Mouse (Mus musculus): ENCODE measurements around the gene 1500009C09Rik.
"Not testable (repeated sequence)": the region's sequence is repeated elsewhere in the genome, so short reads cannot be mapped to it uniquely, and the experiment has no call there.

The 1500009C09Rik gene

DNA sequence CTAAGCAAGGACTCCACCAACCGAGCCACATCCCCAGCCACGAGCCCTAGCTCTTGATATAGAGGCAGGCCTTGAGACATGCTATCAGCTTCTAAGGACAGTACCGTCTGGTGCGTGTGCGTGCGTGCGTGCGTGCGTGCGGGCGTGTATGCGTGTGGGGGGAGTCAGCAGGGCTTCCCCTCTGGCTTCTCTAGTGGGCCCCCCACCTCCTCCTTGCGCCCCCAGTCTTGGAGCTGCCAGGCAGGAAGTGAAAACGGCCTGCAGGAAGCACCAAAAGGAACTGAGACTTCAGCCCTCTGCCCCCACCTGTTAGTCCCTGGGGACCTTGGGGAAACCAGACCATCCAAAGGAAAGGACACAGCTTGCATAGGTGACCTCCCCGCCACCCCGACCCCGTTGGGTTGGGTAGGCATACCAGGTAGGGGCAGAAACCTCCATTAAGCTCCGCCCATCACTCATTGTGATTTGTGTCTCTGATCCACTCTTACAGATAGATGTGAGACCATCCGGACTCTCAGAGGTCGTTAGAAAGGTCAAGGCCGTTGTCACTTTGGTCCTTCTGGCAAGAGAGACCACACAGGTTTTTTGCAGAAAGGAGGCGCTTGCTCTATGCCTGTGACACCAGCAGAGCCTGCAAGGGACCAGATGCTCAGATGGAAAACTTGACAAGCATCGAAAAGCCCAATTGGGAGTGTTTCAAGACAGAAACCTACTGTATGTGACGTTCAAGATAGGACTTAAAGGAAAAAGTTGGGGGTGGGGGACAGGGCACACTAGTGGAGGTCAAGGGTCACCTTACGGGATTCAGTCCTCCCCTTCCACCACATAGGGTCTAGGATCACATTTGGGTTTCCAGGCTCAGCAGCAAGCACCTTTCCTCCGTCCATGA lies 33.2 kb upstream of the 1500009C09Rik start:
- no peak for DNase-seq (ENCODE audit: low spot score)

DNA sequence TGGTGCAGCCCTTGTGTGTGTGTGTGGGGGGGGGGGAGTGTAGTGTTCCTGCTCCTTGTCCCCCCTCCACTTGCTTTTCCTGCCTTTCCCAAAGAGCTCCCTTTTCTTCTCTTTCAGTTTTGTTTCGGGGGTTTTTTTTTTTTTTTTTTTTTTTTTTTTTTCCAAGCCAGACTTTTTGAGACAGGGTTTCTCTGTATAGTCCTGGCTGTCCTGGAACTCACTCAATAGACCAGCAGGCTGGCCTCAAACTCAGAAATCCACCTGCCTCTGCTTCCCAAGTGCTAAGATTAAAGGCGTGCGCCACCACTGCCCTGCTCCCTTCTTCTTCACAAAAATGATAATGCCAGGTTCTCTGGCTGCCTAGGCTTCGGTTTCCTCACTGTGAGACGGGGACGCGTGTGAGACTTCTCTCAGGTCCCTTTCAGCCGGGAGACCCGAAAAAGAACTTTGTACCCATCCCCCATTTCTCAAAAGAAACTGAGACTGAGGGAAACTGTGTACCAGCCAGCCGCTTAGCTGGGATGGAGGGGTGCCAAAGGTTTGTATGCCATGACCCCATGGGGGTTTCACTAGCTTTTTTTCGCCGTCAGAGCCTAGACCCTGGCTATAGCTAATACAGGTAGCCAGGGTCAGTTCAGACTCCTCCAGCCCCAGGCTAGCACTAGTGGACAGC lies 32.1 kb upstream of the 1500009C09Rik start:
- DNase-seq (ENCODE audit: low spot score), result no peak

DNA sequence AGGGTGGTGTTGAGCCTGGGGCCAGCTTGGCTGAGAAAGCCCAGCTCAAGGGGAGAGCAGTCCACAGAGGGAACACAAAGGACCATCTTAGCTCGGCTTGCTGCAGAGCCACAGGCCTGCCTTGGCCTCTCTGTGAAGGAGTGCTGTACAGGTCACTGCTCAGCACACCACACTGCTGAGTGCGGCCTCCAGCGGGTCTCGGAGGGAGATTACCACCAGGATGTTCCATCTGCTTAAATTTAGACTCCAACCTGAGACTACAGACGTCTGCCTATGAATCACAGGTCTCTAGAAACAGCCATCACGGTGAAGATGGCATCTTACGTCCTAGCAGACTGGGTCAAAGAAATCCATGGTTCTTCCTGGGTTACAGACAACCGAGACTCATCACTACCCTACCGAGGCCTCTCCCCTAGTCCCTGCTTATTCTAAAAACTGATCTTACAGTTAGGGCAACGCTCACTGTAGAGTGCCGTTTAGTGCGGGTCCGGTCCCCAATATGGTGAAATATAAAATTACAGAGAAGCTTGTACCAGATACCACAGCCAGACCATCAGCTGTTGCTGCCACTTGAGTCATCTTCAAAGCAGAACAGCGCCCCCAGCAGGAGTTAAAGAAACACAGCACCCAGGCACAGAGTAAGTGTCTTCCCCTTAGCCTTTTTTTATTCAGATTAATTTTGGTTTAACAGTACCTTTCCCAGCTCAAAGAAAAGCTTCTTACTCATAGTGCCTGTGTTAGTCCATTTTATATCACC lies 30.9 kb upstream of the 1500009C09Rik start:
- no peak for DNase-seq (ENCODE audit: low spot score)

DNA sequence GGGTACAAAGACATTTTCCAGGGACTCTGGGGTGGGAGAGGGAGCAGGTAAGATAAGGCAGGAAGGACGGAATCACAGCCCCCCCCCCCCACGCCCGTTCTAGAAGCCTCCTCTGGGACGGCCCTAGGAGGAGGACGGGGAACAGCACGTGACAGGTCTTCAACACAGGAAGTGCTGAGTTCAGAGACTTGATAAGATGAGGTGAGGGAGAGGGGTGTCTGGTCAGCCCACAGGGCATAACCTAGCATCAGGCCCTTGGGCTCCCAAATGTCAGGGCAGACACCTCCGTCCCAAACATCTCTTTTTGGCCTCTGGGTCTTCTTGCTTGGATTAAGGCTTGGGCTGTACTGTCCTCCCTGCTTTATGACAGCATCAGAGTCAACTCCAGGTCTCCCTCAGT lies 28.9 kb upstream of the 1500009C09Rik start:
- no peak for DNase-seq (ENCODE audit: low spot score)

DNA sequence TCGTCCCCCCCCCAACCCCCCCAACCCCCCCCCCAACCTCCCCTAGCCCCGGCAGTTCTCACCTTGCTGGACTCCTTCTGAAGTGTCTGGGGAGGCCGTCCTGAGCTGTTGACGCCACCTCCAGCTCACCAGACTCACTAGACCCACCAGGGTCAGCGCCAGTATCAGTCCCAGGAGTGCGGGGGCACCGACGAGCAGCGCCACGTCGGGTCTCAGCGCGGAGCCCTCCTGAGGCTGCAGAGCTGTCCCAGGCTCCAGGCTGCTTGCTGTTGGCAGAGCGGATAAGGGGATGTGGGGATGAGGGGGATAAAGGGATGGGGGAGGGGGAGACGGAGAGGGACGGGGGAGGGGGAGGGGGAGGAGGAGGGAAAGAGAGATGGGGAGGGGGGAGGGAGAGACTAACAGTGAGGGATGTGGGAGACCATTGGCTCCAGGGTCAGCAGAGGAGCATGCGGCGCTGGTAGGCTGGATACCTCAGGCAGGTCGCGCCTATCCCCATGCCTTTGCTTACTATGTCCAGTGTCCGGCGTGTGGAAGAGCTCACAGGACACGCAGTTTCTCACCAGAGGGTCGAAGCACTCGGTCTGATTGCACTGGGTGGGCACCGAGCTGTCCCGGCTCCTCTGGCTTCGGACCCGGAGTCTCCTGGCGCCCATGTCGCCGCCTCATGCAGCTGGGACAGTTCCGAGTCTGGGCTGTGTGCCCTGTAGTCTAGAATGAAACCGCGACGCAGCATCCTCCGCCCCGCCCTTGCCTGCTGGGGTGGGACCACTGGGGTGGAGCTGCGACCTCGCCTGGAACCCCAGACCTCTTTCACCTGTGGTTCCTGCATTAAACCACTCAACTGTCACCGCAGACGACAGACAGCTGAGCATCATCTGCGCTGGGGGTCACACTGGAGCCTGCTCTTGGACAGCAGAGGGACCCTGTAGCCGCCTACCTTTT lies 28.3 kb upstream of the 1500009C09Rik start, which contains the start of gene Tnfrsf13c:
Gene Tnfrsf13c, minus strand, starts transcription at position 713 of the 945 bp plus-strand sequence.
- no peak for DNase-seq (ENCODE audit: low spot score)

DNA sequence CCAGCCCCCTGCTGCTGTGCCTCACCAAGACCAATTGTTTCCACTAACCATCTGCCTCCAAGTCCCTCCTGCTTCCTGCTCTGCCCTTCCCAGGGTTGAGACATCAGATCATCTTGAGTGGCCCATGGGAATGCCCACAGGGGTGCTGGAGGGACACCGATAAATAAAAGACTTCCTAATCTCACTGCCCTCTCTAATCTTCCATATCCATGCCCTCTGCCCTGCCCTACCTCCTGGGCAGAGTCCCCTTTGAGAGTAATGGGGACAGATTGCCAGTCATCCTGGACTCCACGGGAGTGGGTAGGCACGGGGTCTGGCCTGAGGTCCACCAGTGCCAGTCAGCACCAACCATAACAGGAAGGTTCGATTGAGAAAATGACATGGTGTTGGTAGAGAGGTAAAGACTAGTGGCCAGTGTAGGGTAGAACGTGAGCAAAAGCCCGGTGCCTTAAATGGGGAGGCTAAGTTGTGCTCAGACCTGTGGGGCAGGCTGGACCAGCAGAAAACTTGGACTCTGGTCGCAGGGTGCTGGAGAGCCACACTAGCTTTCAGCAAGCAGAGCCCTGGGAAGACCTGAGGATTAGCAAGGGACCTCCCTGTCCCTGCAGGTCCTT lies 27.5 kb upstream of the 1500009C09Rik start:
- DNase-seq (ENCODE audit: low spot score), result no peak

DNA sequence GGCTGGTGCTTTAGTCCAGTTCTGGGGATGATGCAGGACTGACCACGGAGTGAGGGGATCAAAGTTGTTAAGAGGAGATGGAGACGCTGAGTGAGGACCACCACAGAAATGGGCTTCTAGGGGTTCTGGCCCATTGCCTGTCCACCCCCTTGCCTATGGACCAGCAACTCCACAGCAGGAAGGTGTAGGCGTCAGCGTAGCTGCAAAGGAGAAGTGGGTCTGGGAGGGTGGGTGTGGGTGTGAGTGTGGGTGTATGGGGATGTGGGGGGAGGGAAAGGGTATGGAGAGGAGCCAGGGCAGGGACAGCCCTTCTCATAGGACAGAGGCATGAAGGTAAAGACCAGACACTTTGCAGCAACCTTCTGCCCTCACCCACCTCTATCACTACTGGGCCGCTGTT lies 26.4 kb upstream of the 1500009C09Rik start:
- DNase-seq (ENCODE audit: low spot score), result no peak

DNA sequence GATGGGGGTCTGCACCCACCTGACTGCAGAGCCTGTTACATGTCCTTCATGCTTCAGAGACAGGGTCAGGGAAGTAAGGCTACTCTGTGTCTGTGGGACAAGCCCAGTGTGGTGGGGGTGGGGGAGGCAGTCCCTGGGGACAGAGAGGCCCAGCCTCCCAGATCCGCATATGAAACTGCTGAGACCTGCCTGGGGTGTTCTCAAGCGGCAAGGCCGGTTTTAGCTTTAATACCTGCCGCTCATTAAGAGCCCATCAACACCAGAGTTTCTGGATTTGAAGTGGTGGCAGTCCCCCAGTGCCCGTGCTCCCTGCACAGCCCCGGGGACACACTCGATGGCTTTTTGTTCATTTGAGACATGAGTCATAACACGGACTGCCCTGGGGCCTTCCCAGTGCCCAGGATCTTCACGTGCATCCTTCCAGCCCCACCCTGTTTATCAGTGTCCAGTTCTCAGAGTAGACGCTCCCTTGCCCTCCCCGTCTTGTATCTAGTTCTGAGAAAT lies 22.6 kb upstream of the 1500009C09Rik start:
- no peak for DNase-seq (ENCODE audit: low spot score)

DNA sequence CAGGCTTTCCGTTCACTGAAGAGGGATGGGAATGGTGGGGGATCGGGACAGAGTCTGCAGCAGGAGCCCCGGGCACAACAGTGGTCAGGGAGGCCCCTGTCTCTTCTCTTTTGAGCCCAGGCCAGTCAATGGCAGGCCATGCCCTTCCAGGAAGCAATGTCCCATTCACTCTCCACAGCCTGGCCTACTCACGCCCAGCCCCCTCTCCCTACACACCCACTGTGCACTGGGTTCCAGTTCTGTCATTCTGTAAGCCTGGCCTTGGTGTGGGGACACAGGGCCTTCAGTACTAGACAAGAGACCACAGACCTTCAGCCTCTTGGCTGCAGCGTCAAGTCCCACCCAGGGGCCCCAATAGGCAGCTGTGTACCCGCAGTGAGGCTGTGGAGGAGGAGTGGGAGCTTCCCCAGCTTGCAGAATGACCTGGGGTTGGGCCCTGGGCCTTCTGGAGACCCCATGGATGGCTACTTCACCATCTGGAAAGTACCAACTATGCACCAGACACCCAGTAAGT lies 22.0 kb upstream of the 1500009C09Rik start:
- no peak for DNase-seq (ENCODE audit: low spot score)

DNA sequence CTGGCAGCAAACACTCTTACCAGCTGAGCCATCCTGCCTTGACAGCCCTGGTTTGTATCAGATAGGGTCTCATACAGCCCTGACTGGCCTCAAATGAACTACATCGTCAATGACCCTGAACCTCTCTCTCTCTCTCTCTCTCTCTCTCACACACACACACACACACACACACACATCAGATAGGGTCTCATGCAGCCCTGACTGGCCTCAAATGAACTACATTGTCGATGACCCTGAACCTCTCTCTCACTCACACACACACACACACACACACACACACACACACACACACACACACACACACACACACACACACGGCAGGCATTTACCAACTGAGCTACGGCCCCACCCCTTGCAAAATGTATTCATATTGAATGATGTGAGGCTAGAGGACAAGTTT lies 21.1 kb upstream of the 1500009C09Rik start:
- DNase-seq (ENCODE audit: low spot score), result no peak

DNA sequence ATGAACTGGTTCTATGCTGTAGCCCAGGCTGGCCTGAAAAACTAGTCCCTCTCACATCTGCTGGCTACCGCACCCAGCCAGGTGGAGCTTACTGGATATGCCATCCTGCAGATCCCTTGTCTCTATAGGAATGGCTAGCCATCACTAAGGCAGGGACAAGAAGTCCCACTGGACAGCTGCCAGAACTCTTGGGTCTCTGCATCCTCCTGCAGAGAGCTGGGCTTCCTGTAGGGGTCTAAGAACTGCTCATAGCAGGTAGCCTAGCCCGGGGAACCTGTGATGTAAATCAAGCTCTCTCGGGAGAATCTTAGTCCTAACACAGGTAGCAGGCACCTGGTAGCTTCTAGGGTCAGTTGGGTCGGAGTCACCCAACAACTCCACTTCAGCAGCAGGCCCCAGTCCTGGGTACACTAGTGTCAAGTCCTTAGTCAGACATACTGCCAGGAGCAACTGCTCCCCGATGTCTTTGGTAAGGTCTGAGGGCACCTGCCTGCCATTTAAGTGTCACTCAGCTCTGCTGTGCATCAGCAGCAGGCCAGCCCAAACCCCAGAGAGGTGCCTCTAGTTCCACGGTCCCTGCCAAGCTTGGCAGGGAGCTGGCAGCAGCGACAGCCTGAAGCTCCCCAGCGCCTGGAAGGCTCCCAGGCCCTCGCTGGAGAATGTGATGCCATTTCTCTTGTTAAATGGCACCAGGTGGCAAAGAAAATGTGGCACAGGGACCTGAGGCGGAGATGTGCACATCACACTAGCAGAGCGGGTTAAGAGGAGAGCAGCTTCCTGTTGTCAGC lies 20.4 kb upstream of the 1500009C09Rik start:
- no peak for DNase-seq (ENCODE audit: low spot score)

DNA sequence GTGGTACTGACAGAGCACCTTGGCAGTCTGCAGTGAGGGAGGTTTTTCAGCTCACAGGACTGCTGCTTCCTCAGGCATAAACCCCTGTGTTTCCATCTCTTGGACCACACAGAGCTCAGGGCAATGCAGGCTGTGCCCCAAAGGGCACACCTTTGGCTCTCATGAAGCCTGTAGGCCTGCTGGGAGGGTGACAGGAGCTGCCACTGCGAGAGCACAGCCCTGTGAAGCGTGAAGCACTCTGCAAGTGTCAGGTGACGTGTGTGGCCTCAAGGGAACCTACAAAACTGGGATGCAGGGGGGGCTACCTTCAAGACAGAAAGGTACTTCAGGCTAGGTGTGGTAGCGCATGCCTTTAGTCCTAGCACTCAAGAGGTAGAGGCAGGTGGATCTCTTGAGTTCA lies 19.5 kb upstream of the 1500009C09Rik start:
- DNase-seq (ENCODE audit: low spot score), result no peak

DNA sequence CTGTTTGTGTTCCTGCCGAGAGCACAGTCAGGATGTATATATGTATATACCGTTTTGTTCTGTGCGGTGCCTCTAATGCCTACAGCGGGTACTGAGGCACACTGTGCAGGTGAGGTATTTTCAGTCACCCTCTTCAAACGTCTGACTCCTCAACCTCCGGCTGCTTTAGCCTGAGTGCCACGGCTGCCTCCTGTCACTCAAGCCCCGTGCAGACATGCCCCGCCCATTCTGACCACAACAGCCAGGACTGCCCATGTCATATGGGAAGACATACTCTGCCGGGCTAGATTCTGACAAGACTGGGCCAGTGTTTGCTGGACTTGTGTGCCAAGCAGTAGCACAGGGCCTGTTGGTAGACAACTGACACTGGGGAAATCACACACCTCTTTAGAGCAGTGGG lies 16.5 kb upstream of the 1500009C09Rik start:
- DNase-seq (ENCODE audit: low spot score), result no peak

DNA sequence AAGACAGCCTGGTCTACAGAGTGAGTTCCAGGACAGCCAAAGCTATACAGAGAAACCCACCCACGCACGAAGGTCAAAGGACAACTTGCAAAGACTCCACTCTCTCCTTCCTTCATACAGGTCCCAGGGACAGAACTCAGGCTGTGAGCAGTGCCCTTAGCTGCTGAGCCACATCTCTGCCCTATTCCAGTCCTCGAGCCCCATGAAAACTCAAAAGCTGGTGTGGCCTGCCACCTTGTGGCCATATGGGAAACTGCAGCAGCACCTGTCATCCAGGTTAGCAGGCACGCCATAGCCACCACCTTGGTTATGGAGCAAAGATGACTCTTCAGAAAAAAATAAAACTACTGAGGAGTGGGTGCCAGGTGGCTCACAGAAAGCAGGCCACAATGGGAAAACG lies 15.6 kb upstream of the 1500009C09Rik start:
- peak; percentile 81 for DNase-seq (ENCODE audit: low spot score)

DNA sequence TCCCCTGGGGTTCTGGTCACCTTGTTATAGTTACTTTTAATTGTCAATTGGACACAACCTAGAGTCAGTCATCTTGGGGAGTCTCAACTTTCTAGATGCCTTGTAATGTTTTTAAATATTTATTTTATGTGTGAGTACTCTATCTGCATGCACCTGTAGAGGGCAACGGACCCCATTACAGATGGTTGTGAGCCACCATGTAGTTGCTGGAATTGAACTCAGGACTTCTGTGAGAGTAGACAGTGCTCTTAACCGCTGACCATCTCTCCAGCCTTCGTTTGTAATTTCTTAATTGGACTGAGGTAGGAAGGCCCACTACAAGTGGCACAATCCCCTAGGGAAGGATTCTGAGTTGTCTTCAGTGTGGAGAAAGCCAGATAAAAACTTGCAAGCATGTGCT lies 8.9 kb upstream of the 1500009C09Rik start:
- DNase-seq (ENCODE audit: low spot score), result no peak

DNA sequence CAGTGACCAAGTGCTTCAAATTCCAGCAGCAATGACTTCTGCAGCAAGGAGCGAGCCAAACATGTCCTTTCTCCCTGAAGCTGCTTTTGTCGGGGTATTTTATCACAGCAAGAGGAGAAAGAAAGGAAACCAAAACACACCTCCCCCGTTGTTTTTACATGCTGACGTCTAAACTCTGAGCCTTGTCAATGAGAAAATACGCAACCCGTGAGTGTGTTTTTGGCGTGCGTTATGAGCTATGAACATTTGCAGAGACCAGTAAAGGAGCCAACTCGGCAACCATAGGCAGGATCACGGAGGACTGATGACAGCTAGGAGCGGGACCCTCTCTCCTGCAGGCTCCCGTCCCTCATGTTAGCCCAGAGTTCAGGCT lies 8.5 kb upstream of the 1500009C09Rik start:
- no peak for DNase-seq (ENCODE audit: low spot score)

DNA sequence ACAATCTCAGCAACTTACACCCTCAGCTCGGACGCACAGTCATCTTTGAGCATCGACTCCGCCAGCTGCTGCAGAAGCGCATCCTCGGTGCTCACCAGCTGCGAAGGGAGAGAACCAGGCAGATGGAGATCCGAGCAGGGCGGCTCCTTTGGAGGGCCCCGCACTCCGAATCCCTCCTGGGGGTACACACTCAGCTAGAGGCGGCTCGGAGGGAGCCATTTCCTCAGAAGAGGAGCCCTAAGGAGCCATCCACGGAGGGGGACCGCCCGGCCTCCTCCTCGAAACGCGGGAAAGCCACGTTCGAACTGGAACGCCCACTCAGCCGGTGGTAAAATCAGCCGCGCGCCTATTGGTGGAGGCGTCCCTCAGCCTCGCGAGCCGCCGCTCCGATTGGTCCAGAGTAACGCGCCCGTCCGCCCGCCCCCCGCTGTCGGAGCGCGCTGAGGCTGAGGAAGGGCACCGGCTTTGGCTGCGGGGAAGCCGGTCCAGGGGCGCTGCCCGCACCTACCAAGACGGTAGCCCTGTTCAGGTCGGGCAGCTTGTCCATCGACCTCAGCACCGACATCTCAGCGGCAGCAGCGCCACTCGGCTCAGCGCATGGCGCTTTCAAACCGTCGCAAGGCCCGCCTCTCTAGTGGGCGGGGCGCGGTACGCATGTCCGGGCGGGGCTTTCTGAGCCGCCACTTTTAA lies 7.9 kb upstream of the 1500009C09Rik start, which contains the start of gene Cenpm:
Gene Cenpm, minus strand, starts transcription at position 634 of the 690 bp plus-strand sequence.
- DNase-seq (ENCODE audit: low spot score), result peak; percentile 80

DNA sequence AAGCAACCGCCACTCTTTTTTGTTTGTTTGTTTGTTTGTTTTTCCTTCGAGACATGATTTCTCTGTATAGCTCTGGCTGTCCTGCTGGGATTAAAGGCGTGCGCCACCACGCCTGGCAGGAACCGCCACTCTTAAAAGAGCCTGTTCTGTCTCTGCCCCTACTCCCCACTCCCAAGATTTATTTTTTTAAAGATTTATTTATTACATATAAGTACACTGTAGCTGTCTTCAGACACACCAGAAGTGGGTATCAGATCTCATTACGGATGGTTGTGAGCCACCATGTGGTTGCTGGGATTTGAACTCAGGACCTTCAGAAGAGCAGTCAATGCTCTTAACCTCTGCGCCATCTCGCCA lies 7.4 kb upstream of the 1500009C09Rik start:
- not testable (repeated sequence) for DNase-seq (ENCODE audit: low spot score)

DNA sequence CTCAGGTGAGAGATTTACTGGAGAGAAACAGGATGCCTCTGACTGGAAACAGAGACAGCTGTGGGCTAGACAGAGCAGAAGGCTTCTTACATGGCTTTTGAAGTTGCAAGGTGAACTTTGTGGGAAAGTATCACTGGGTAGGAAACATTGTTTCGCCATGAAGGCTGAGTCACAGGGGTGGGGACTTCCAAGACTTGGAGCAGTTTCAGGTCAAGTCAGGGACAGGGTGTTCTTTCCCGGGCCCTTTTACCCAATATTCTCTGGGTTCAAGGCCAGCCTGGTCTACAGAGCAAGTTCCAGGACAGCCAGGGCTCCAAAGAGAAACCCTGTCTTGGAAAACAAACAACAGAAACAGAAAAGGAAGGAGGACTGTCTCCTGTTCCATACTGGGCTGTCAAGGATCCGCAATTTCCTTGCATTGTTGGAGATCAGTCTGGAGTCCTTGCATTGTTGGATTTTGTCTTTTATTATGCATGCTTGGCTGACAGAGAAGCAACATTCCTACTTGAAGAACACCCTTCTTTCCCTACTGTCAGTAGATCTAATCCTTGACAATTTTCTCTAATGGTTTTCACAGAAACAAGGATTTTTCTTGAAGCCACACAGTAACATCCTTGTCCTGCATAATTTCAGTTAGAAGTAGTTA lies 4.9 kb upstream of the 1500009C09Rik start:
- DNase-seq (ENCODE audit: low spot score), result no peak

Measured in ovary, postnatal 14 days (tissue).